Mouse (Mus musculus) heart, postnatal 0 days (tissue): ENCODE measurements around the gene Phip.

ENCODE experiments used
- CTCF ChIP-seq: IDR thresholded peaks from 2 replicates; pipeline ENCODE4 v1.5.1; 2016; ENCODE audit warnings: antibody characterized with exemption, control low read depth, low read depth
- EP300 ChIP-seq: IDR thresholded peaks from 2 replicates; pipeline ENCODE4 v1.6.1; 2016; ENCODE audit warnings: antibody characterized with exemption, low read depth

GRCm38 (mm10) chr9:82952330-82952729 is 23.0 kb downstream of the Phip start:
- TF ChIP-seq EP300 (no peak), CTCF (no peak)
